Mouse (Mus musculus) bone marrow, adult 2 months (tissue): ENCODE measurements at regions not wholly inside any gene's neighbourhood (a gene's known extent, or its start where the extent isn't known, plus 50 kb on each side); places are given as distances from the start of the nearest gene placed in this dataset.

Source experiments
- H3K27ac ChIP-seq: fragments of 200-500 bp; 2 replicates; pipeline ENCODE4 v1.5.1; 2012; ENCODE audit warnings: low read depth, mild to moderate bottlenecking, control low read depth, inconsistent platforms, low read length; ENCODE audit not compliant: control insufficient read depth, poor library complexity, insufficient read depth
- H3K4me1 ChIP-seq: fragments of 200-500 bp; 2 replicates; pipeline ENCODE4 v1.6.1; 2011; ENCODE audit warnings: low read length; ENCODE audit not compliant: control insufficient read depth, insufficient read depth
- H3K4me3 ChIP-seq: fragments of 200-500 bp; replicated peaks from 2 replicates; pipeline ENCODE3; 2011; ENCODE audit warnings: mild to moderate bottlenecking, low read depth, low read length, control low read depth; ENCODE audit not compliant: control insufficient read depth
- CTCF ChIP-seq: fragments of 200-500 bp; IDR thresholded peaks from 2 replicates; pipeline ENCODE4 v1.5.1; 2011; ENCODE audit warnings: low read length, control low read depth; ENCODE audit not compliant: control insufficient read depth, insufficient read depth
- POLR2A ChIP-seq: fragments of 200-500 bp; IDR thresholded peaks from 2 replicates; pipeline ENCODE4 v1.6.1; 2011; ENCODE audit warnings: low read depth, mild to moderate bottlenecking, control low read depth, low read length, borderline replicate concordance; ENCODE audit not compliant: control insufficient read depth
- WGBS: fragments of 180-500 bp; shearing (Covaris S2); methylation state at CpG from one replicate; pipeline ENCODE4 v1.1.7; 2018; 5-methylcytosine and 5-hydroxymethylcytosine counted together

DNA sequence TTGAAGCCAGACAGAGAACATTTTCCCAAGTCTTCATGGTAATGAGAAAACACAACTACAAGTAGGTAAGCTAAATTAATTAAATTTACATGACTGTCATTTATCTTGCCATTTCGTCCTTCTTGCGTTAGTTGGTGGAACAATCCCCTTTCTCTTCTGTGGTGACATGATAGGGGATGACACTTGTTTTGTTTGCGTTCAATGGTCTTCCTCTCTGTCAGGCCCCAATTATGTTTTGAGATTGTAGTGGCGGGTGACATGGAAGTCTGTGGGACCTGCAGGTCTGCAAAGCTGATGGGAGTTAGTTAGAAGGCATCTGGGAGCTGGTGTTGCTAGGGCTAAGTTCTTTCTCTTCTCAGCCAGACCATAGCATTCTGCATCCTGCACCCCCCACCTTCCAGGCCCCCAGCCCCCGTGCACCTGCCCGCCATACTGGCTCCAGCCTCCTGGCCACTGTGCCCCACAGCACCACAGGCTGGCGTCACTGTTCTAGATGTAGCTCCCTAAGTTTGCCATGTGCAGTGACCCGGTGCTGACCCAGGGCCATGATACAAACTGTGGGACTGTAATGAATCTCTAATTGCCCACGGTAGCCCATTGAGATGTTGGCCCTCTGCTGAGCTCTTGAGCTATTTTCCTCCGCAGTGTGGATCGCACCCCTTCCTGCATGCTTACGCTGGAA is 528.7 kb downstream of the Sox2 start:
- H3K4me3 ChIP-seq: no peak overlapping the region
- TF ChIP-seq CTCF (no peak), POLR2A (no peak)
- H3K4me1 ChIP-seq: no peaks in the 10 kb centered on the region
- 85% methylated on average over 12 of the region's 12 CpGs for WGBS
- H3K27ac ChIP-seq: no peak overlapping the region

GRCm38 (mm10) chr3:35208526-35208925 is 545.4 kb upstream of the Atp11b start:
- TF ChIP-seq CTCF (no peak), POLR2A (no peak)
- Histone ChIP-seq H3K4me3 (no peak overlapping the region), H3K27ac (no peak overlapping the region), H3K4me1 (no peaks in the 10 kb centered on the region)
- 75% methylated on average over 5 of the region's 5 CpGs for WGBS

DNA sequence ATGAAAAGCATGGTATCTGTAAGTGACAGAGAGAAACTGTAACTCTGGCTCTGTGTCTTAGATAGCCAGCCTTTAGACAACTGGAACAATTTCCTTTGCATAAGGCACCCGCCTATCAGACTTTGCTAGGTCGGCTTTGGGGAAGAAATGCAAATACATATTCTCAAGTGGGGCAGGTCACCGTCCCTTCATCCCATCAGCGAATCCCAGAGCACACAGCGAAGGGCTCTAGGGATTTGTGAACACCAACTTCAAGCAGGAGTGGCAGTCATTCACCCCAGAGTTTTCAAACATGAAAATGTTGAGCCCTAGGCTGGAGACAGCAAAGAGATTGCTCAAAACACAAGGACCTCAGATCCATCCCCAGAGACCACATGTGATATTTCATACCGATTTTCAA is 534.5 kb upstream of the Atp11b start:
- Histone ChIP-seq H3K4me1 (no peaks in the 10 kb centered on the region), H3K4me3 (no peak overlapping the region), H3K27ac (no peak overlapping the region)
- WGBS: 78% methylated on average over 6 of the region's 6 CpGs
- TF ChIP-seq CTCF: no peak
- no peak for TF ChIP-seq POLR2A

GRCm38 (mm10) chr3:35221183-35221582 is 532.7 kb upstream of the Atp11b start:
- no peaks in the 10 kb centered on the region for H3K4me1 ChIP-seq
- no peak for TF ChIP-seq POLR2A
- TF ChIP-seq CTCF: no peak
- no peak overlapping the region for H3K27ac ChIP-seq
- 74% methylated on average over 3 of the region's 3 CpGs for WGBS
- H3K4me3 ChIP-seq: no peak overlapping the region

- H3K4me1 ChIP-seq: no peaks in the 10 kb centered on the region
- H3K4me3 ChIP-seq: no peak overlapping the region
- WGBS: 36% methylated on average over 2 of the region's 2 CpGs
- no peak overlapping the region for H3K27ac ChIP-seq
- TF ChIP-seq POLR2A: no peak
- no peak for TF ChIP-seq CTCF
These were observed 531.7 kb upstream of the Atp11b start for GRCm38 (mm10) chr3:35222251-35222650.

DNA sequence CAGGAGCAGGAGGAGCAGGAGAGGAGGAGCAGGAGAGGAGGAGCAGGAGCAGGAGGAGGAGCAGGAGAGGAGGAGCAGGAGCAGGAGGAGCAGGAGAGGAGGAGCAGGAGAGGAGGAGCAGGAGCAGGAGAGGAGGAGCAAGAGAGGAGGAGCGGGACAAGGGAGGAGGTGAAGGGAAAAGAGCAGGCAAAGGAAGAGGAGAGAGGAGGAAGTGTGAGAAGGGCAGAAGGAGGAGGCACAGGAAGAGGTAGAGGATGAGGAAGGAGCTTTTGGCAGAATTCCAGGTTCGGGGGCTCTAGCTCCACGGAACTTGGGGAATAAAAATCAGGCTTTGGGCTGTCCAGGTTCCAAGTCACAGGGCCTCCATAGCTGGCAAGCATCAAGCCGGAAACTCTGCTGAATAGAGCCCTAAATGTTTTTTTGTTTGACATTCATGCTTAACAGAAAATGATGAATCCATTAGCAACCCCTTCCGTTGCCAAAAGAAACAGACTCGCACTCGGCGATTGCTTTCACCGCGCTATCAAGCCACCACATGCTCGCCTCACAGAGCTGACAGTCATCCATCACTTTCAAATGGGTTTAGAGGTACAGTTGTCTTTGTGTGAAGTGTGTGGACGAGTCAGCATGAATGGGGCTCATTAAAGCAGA is 528.7 kb upstream of the Atp11b start:
- TF ChIP-seq POLR2A (no peak), CTCF (no peak)
- 8% methylated on average over 12 of the region's 12 CpGs for WGBS
- no peaks in the 10 kb centered on the region for H3K4me1 ChIP-seq
- no peak overlapping the region for H3K4me3 ChIP-seq
- H3K27ac ChIP-seq: no peak overlapping the region

GRCm38 (mm10) chr3:35225774-35226365 is 528.0 kb upstream of the Atp11b start:
- H3K4me1 ChIP-seq: no peaks in the 10 kb centered on the region
- WGBS: 53% methylated on average over 3 of the region's 3 CpGs

DNA sequence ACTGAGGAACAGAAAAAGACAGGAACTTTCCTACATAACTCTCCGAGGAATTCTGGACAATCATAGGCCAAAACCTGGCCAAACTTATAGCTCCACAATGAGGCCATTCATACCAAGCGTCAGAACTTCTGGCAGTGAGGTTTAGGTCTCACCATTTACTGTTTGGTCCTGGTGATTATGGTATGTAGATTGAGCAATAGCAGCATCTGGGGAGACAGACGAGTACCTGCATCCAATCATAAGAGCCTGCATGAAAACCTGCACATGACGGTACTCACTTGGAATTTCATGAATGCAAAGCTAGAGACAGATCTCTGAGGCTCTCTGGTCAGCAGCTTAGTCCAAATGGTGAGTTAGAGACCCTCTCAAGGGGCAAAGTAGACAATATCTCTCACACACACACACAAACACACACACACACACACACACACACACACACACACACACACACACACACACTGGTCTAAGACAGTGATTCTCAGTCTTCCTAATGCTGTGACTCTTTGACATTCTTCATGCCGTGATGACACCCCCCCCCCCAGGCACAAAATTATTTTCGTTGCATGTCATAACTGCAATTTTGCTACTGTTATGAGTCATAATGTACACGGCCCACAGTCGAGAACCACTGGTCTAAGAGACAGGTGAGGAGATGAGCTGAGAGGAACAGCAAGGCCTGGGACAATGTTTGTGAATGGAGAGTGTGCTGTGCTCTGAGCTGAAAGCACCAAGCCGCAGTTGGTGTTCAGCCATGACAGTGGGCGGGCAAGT is 522.6 kb upstream of the Atp11b start:
- no peak overlapping the region for H3K27ac ChIP-seq
- no peak overlapping the region for H3K4me3 ChIP-seq
- WGBS: 80% methylated on average over 10 of the region's 10 CpGs
- TF ChIP-seq POLR2A (no peak), CTCF (no peak)
- no peaks in the 10 kb centered on the region for H3K4me1 ChIP-seq

More at GRCm38 (mm10) chr3:35225774-35226365, 528.0 kb upstream of the Atp11b start:
- no peak overlapping the region for H3K4me3 ChIP-seq
- no peak overlapping the region for H3K27ac ChIP-seq
- TF ChIP-seq CTCF (no peak), POLR2A (no peak)
